Mouse (Mus musculus): Measurements from ENCODE around the gene Cckbr.

- TF ChIP-seq GATA1 (IDR thresholded peaks at IDR 0.05; ENCODE audit: low read length): no peak
- TF ChIP-seq TAL1 (IDR thresholded peaks at IDR 0.05; ENCODE audit: low read length): no peak
Measured at GRCm38 (mm10) chr7:105418106-105418505, 7.4 kb upstream of the Cckbr start.

Measured in erythroblast, embryonic 14.5 days (primary cell).